Mouse (Mus musculus): ENCODE data around the gene Ak2. TPM values are rescaled to one million over a fixed set of nuclear protein-coding genes. Genes with fewer than 3 reads are reported as not detected.
A peak's percentile ranks its signal among the peaks of the same experiment; 100 is the strongest.

The Ak2 gene
- polyA plus RNA-seq, 1 experiment from 2014 or later = 149 TPM

DNA sequence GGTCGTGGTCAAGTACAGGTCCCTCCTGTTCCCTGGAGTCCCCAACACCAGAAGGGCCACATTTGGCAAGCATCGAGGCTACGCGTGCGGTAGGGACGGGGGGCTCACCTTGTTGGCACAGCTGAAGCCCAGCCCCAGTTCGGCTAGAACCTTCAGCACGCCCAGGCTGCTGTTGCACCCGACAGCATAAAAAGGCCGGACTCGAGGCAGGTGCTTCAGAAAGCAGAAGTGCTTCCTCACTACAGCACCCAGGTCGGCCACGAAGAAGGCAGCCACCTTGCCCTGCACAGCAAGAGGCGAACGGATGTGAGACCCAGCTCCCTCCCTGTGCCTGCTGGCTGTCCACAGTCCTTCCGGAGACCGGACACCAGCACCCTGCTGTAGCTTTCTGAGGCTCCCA, 32.1 kb upstream of the Ak2 start:
- Histone ChIP-seq H3K27ac (no peak overlapping the region), H3K27me3 (peaks cover 22% of the 10 kb centered on the region), H3K9ac (no peak overlapping the region), H3K4me3 (no peak overlapping the region), H3K4me2 (no peak overlapping the region), H3K4me1 (replicated peaks) (peaks cover 36% of the 10 kb centered on the region), H3K9me3 (replicated peaks) (no peaks in the 10 kb centered on the region), H3K36me3 (no peaks in the 10 kb centered on the region)
- WGBS = 82% methylated on average over 17 of the region's 17 CpGs
- ATAC-seq (replicated peaks; ENCODE audit: insufficient number of reproducible peaks, insufficient read depth, low FRiP score, low read depth) = no peak

DNA sequence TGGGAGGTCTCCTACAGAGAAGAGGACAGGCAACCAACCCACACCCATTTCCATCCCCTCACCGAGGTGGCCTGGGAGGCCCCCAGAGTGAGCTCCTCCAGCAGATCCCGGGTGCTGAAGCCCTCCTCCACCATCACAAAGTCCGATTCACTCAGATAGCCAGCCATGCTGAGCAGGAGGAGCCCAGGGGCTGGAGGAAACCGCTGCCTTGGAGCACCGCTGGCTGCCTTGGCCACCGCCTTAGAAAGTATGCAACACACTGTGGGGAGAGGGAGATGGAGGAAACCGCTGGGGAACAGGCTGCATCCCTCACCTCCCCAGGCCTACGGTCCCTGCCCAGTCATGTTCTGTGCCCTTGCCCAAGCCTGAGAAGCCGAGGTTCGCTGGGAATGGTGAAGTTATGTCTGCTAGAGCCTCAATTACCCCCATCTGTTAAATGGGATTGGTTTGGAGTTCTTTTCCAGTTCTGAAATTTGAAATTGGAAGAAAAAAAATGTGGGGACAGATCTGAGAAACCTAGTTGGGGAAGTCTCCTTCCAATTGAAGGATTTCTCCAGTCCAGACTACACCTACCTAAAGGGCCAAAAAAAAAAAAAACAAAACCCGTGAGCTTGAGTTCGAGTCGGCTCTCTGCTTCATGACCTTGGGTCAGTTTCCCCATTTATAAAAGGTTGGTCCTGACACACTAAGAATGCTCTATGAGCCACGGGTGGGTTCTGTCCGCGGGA, 30.3 kb upstream of the Ak2 start:
- ATAC-seq (replicated peaks; ENCODE audit: insufficient number of reproducible peaks, insufficient read depth, low FRiP score, low read depth) = no peak
- WGBS = 7% methylated on average over 16 of the region's 16 CpGs
- Histone ChIP-seq H3K4me2 (peak overlapping the region; percentile 87), H3K4me3 (peak overlapping the region; percentile 66), H3K36me3 (no peaks in the 10 kb centered on the region), H3K9ac (peak overlapping the region; percentile 72), H3K4me1 (replicated peaks) (peaks cover 37% of the 10 kb centered on the region), H3K27me3 (peaks cover 26% of the 10 kb centered on the region), H3K27ac (peak overlapping the region; percentile 24; the same call in 1 of the 2 replicates), H3K9me3 (replicated peaks) (no peaks in the 10 kb centered on the region)

DNA sequence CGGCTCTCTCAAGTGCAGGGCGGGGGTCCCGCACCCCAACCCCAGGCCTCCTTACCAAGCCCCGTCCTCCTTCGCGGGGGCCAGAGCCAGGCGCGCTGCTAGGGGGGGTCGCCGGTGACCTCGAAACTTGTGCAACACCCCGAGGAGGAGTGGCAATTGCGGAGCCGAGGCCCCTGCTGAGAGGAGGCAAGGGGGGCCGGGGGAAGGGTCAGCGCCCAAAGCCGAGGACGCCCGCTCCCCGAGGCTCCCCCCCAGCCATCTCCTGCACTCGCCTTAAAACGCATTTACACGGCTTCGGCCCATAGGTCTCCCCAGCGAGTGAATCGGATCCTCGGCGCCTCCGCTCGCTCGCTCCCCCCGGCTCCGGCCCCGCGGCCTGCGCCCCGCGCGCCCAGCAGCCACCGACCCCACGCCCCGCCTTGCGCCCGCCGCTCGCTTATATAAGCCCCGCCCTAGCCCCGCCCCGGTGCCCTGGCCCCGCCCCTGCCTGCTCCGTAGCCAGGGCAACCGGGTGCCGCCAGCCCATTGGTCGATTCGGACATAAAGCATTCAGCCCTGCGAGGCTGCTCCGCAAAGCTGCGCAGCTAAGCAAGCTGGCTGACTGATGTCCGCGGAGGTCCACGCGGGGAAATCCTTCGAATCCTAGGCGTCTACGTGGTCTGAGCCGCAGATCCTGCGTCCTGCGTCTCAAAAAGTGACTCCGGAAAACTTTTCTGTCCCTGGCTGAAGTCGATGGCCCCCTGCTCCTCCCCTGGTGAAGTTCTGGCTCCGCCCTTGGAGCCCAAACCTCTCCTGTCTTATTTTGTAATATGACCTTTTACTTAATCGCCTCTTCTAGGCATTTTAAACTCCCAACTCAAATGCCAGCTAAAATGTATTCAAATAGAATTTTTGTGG, 29.5 kb upstream of the Ak2 start, which contains the start of gene Azin2:
TSS of gene Azin2 (minus strand) at position 414 of the 897 bp plus-strand sequence.
- H3K4me1 ChIP-seq (replicated peaks) = peaks cover 41% of the 10 kb centered on the region
- peak within 1 kb of the TSS; percentile 87 for H3K4me2 ChIP-seq
- H3K36me3 ChIP-seq = no peaks in the 10 kb centered on the region
- peaks cover 26% of the 10 kb centered on the region for H3K27me3 ChIP-seq
- peak within 1 kb of the TSS; percentile 25; the same call in 1 of the 2 replicates for H3K27ac ChIP-seq
- H3K9me3 ChIP-seq (replicated peaks) = no peaks in the 10 kb centered on the region
- WGBS = under 1% methylated on average over 58 of the region's 72 CpGs
- peak; percentile 94 for ATAC-seq (replicated peaks; ENCODE audit: insufficient number of reproducible peaks, insufficient read depth, low FRiP score, low read depth)
- peak within 1 kb of the TSS; percentile 66 for H3K4me3 ChIP-seq
- peak within 1 kb of the TSS; percentile 72 for H3K9ac ChIP-seq

- Histone ChIP-seq H3K4me1 (replicated peaks) (peaks cover 36% of the 10 kb centered on the region), H3K9me3 (replicated peaks) (no peaks in the 10 kb centered on the region), H3K4me3 (peak overlapping the region; percentile 66), H3K27me3 (peaks cover 26% of the 10 kb centered on the region), H3K36me3 (no peaks in the 10 kb centered on the region), H3K27ac (no peak overlapping the region), H3K9ac (no peak overlapping the region), H3K4me2 (peak overlapping the region; percentile 87)
- WGBS = 11% methylated on average over 9 of the region's 9 CpGs
- ATAC-seq (replicated peaks; ENCODE audit: insufficient number of reproducible peaks, insufficient read depth, low FRiP score, low read depth) = no peak
Observed at GRCm38 (mm10) chr4:128962926-128963290, 28.9 kb upstream of the Ak2 start.

DNA sequence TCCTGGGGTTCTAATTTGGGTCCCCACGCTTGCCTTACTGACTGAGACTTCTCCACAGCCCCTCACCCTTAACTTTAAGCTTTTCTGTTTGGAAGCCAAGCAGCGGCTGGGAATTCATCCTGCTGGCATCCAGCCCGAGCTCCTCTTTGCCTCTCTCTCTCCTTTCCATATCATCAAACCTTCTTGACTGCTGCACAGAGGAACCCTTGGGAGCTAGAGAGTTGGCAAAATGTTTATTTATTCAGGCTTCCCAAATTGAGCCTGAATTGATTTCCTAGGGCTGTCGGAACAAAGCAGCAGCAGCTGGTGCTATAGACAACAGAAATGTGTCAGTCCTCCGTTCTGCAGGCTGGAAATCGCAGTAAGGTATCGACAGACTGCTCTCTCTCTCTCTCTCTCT, 25.0 kb upstream of the Ak2 start:
- no peaks in the 10 kb centered on the region for H3K36me3 ChIP-seq
- H3K27ac ChIP-seq = no peak overlapping the region
- no peaks in the 10 kb centered on the region for H3K9me3 ChIP-seq (replicated peaks)
- ATAC-seq (replicated peaks; ENCODE audit: insufficient number of reproducible peaks, insufficient read depth, low FRiP score, low read depth) = no peak
- H3K27me3 ChIP-seq = peaks cover 21% of the 10 kb centered on the region
- no peak overlapping the region for H3K4me2 ChIP-seq
- H3K9ac ChIP-seq = no peak overlapping the region
- H3K4me3 ChIP-seq = no peak overlapping the region
- WGBS = 25% methylated on average over 7 of the region's 7 CpGs
- peaks cover 22% of the 10 kb centered on the region for H3K4me1 ChIP-seq (replicated peaks)

GRCm38 (mm10) chr4:128969081-128969480, 22.7 kb upstream of the Ak2 start:
- H3K4me1 ChIP-seq (replicated peaks) = peaks cover 10% of the 10 kb centered on the region
- no peak for ATAC-seq (replicated peaks; ENCODE audit: insufficient number of reproducible peaks, insufficient read depth, low FRiP score, low read depth)
- no peak overlapping the region for H3K27ac ChIP-seq
- no peaks in the 10 kb centered on the region for H3K36me3 ChIP-seq
- H3K9me3 ChIP-seq (replicated peaks) = no peaks in the 10 kb centered on the region
- no peak overlapping the region for H3K4me3 ChIP-seq
- no peak overlapping the region for H3K9ac ChIP-seq
- 58% methylated on average over 5 of the region's 5 CpGs for WGBS
- H3K4me2 ChIP-seq = no peak overlapping the region
- peaks cover 10% of the 10 kb centered on the region for H3K27me3 ChIP-seq

DNA sequence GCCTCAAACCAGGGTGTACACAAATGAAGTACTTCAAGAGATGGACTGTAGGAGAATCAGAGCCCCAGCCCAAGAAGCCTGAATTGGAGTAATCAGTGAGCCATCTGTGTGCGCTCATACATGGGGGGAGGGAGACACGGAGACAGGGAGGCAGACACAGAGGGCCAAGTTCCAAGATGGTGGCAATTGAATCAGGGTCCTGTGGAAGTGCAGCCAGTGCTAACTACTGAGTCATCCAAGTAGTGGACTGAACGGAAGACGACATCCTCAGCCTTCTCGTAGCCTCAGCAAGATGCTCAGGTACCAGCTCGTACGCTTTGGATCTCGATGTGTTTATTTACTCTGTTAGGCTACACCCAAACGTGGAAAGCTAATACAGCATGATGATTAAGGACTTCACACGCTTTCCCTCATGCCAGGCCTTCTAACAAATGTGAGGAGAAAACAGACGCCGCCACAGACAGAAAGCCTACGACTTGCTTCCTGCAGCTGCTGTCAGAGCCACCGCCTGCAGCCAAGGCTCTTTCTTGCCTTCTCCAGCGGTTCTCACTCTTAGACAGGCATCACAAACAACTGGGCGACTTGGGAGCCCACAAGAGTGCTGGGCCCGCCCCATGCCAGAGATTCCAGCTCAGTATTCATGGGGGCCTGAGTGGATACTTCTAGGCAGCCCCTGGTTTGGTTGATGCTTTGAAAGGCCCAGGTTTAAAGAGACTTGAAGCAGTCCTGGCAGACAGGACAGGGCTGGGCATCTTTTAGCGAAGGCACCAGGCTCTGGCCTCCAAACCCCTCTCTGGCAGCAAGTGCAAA, 21.9 kb upstream of the Ak2 start:
- Histone ChIP-seq H3K27ac (no peak overlapping the region), H3K4me3 (no peak overlapping the region), H3K9ac (no peak overlapping the region), H3K4me2 (no peak overlapping the region), H3K36me3 (no peaks in the 10 kb centered on the region), H3K4me1 (replicated peaks) (peaks cover 10% of the 10 kb centered on the region), H3K27me3 (peaks cover 3% of the 10 kb centered on the region), H3K9me3 (replicated peaks) (no peaks in the 10 kb centered on the region)
- no peak for ATAC-seq (replicated peaks; ENCODE audit: insufficient number of reproducible peaks, insufficient read depth, low FRiP score, low read depth)
- WGBS = 64% methylated on average over 18 of the region's 18 CpGs

- H3K9me3 ChIP-seq (replicated peaks) = no peaks in the 10 kb centered on the region
- no peak overlapping the region for H3K4me2 ChIP-seq
- WGBS = 62% methylated on average over 7 of the region's 8 CpGs
- H3K36me3 ChIP-seq = no peaks in the 10 kb centered on the region
- H3K4me3 ChIP-seq = no peak overlapping the region
- no peak overlapping the region for H3K9ac ChIP-seq
- ATAC-seq (replicated peaks; ENCODE audit: insufficient number of reproducible peaks, insufficient read depth, low FRiP score, low read depth) = no peak
- peaks cover 10% of the 10 kb centered on the region for H3K4me1 ChIP-seq (replicated peaks)
- no peak overlapping the region for H3K27ac ChIP-seq
- H3K27me3 ChIP-seq = no peaks in the 10 kb centered on the region
Observed at GRCm38 (mm10) chr4:128970417-128970807, 21.3 kb upstream of the Ak2 start.

DNA sequence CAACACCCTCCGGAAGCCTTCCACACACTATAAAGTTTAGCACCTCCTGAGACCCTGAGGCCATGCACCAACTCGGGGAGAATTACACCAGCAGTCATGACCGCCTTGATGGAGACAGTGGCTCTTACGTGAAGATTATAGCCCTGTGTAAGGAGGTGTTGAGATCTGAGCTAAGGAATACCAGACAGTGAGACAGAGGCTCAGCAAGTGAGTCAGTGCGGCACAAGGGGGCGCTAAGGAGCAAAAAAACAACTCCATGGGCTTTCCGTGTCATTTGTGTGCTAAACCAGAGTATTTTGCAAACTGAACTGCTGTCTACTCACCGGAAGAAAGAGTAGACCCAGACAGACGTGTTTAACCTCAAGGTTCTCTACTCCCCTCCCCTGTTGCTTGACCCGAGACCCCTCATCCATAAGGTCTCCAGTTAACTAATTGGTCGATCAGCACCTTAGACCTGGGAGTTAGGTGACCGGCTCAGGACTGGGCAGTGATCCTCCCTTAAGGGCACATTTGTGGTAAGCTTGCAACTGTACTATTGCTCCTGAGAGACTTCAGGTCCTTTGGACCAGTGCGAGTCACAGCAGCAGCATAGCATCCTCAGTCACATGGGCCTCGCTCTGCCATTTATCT, 20.6 kb upstream of the Ak2 start:
- Histone ChIP-seq H3K36me3 (no peaks in the 10 kb centered on the region), H3K27ac (no peak overlapping the region), H3K9ac (no peak overlapping the region), H3K9me3 (replicated peaks) (no peaks in the 10 kb centered on the region), H3K4me1 (replicated peaks) (peaks cover 10% of the 10 kb centered on the region), H3K27me3 (no peaks in the 10 kb centered on the region), H3K4me3 (no peak overlapping the region), H3K4me2 (no peak overlapping the region)
- ATAC-seq (replicated peaks; ENCODE audit: insufficient number of reproducible peaks, insufficient read depth, low FRiP score, low read depth) = no peak
- 39% methylated on average over 14 of the region's 14 CpGs for WGBS

DNA sequence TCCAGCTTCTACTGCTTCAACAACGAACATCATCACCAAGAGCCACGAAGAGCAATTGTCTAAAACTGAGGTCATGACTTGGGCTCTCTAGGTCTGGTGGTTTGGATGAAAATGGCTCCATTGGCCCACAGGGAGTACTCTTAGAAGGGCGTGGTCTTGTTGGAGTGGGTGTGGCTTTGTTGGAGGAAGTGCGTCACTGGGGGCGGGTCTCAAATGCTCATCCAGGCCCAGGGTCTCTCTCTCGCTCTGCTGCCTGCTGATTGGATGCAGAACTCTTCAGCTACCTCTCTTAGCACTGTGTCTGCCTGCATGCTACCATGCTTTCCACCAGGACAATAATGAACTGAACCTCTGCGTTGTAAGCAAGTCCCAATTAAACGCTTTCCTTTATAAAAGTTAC, 17.1 kb upstream of the Ak2 start:
- Histone ChIP-seq H3K4me2 (no peak overlapping the region), H3K27me3 (no peaks in the 10 kb centered on the region), H3K4me1 (replicated peaks) (0 out of 2 replicates have a peak, but pooled peaks cover 2% of the 10 kb centered on the region), H3K4me3 (no peak overlapping the region), H3K36me3 (no peaks in the 10 kb centered on the region), H3K9ac (no peak overlapping the region), H3K27ac (no peak overlapping the region), H3K9me3 (replicated peaks) (no peaks in the 10 kb centered on the region)
- ATAC-seq (replicated peaks; ENCODE audit: insufficient number of reproducible peaks, insufficient read depth, low FRiP score, low read depth) = no peak
- WGBS = 78% methylated on average over 8 of the region's 8 CpGs
